Mouse (Mus musculus): Measurements from ENCODE around the gene Vgll2.

GRCm38 (mm10) chr10:52022413-52023212 is at the start of gene Vgll2:
- no peak for TF ChIP-seq POLR2A (IDR thresholded peaks at IDR 0.05; ENCODE audit: low read depth, low read length)
- no peak for TF ChIP-seq CTCF (IDR thresholded peaks at IDR 0.05; ENCODE audit: extremely low read depth, insufficient read length, insufficient replicate concordance, low read depth, low read length)
